Mouse (Mus musculus): ENCODE measurements around the gene Gemin7. TPM values are rescaled to one million over a fixed set of nuclear protein-coding genes. Genes with fewer than 3 reads are reported as not detected.

Gemin7 gene
- polyA plus RNA-seq, 1 experiment from 2014 or later: 127 TPM

GRCm38 (mm10) chr7:19543584-19543983, 33.8 kb downstream of the Gemin7 start:
- no peak overlapping the region for H3K27ac ChIP-seq (ENCODE audit: low read length)
- peaks cover 45% of the 10 kb centered on the region for H3K4me1 ChIP-seq (ENCODE audit: control insufficient read depth, insufficient read depth, low read length)
- 0 out of 2 replicates have a peak, but pooled peaks cover under 1% of the 10 kb centered on the region for H3K36me3 ChIP-seq (ENCODE audit: control insufficient read depth, insufficient read depth)
- no peak overlapping the region for H3K4me2 ChIP-seq (ENCODE audit: low read depth, low read length)
- no peaks in the 10 kb centered on the region for H3K9me3 ChIP-seq (replicated peaks; ENCODE audit: control insufficient read depth, low read length)
- ATAC-seq (replicated peaks; ENCODE audit: extremely low read depth, insufficient read depth, low FRiP score): no peak
- WGBS: 36% methylated on average over 6 of the region's 6 CpGs
- no peak overlapping the region for H3K9ac ChIP-seq (ENCODE audit: low read length)
- H3K27me3 ChIP-seq (ENCODE audit: control insufficient read depth, insufficient read depth, low read length): no peaks in the 10 kb centered on the region
- no peak overlapping the region for H3K4me3 ChIP-seq (ENCODE audit: low read length)

GRCm38 (mm10) chr7:19542155-19542691, 35.2 kb downstream of the Gemin7 start:
- Histone ChIP-seq H3K27me3 (ENCODE audit: control insufficient read depth, insufficient read depth, low read length) (no peaks in the 10 kb centered on the region), H3K4me3 (ENCODE audit: low read length) (no peak overlapping the region), H3K9me3 (replicated peaks; ENCODE audit: control insufficient read depth, low read length) (no peaks in the 10 kb centered on the region), H3K9ac (ENCODE audit: low read length) (peak overlapping the region; percentile 18; the same call in 1 of the 2 replicates), H3K36me3 (ENCODE audit: control insufficient read depth, insufficient read depth) (0 out of 2 replicates have a peak, but pooled peaks cover 3% of the 10 kb centered on the region), H3K4me1 (ENCODE audit: control insufficient read depth, insufficient read depth, low read length) (peaks cover 45% of the 10 kb centered on the region), H3K27ac (ENCODE audit: low read length) (peak overlapping the region; percentile 63), H3K4me2 (ENCODE audit: low read depth, low read length) (no peak overlapping the region)
- ATAC-seq (replicated peaks; ENCODE audit: extremely low read depth, insufficient read depth, low FRiP score): peak; percentile 78
- WGBS: 57% methylated on average over 8 of the region's 8 CpGs

GRCm38 (mm10) chr7:19541681-19542154, 35.7 kb downstream of the Gemin7 start:
- H3K27ac ChIP-seq (ENCODE audit: low read length): 0 out of 2 replicates have a peak overlapping the region, but pooled peaks have one; percentile 24
- peaks cover 49% of the 10 kb centered on the region for H3K4me1 ChIP-seq (ENCODE audit: control insufficient read depth, insufficient read depth, low read length)
- WGBS: 74% methylated on average over 7 of the region's 7 CpGs

GRCm38 (mm10) chr7:19540771-19541566, 36.4 kb downstream of the Gemin7 start:
- Histone ChIP-seq H3K27ac (ENCODE audit: low read length) (no peak overlapping the region), H3K4me1 (ENCODE audit: control insufficient read depth, insufficient read depth, low read length) (peaks cover 45% of the 10 kb centered on the region), H3K9ac (ENCODE audit: low read length) (no peak overlapping the region), H3K27me3 (ENCODE audit: control insufficient read depth, insufficient read depth, low read length) (no peaks in the 10 kb centered on the region), H3K9me3 (replicated peaks; ENCODE audit: control insufficient read depth, low read length) (no peaks in the 10 kb centered on the region), H3K36me3 (ENCODE audit: control insufficient read depth, insufficient read depth) (0 out of 2 replicates have a peak, but pooled peaks cover 3% of the 10 kb centered on the region), H3K4me3 (ENCODE audit: low read length) (no peak overlapping the region), H3K4me2 (ENCODE audit: low read depth, low read length) (no peak overlapping the region)
- ATAC-seq (replicated peaks; ENCODE audit: extremely low read depth, insufficient read depth, low FRiP score): no peak
- 77% methylated on average over 2 of the region's 2 CpGs for WGBS

More at GRCm38 (mm10) chr7:19541681-19542154, 35.7 kb downstream of the Gemin7 start:
- H3K9ac ChIP-seq (ENCODE audit: low read length): no peak overlapping the region
- no peaks in the 10 kb centered on the region for H3K27me3 ChIP-seq (ENCODE audit: control insufficient read depth, insufficient read depth, low read length)
- no peak overlapping the region for H3K4me2 ChIP-seq (ENCODE audit: low read depth, low read length)
- 0 out of 2 replicates have a peak, but pooled peaks cover 3% of the 10 kb centered on the region for H3K36me3 ChIP-seq (ENCODE audit: control insufficient read depth, insufficient read depth)
- H3K9me3 ChIP-seq (replicated peaks; ENCODE audit: control insufficient read depth, low read length): no peaks in the 10 kb centered on the region
- ATAC-seq (replicated peaks; ENCODE audit: extremely low read depth, insufficient read depth, low FRiP score): no peak
- no peak overlapping the region for H3K4me3 ChIP-seq (ENCODE audit: low read length)

GRCm38 (mm10) chr7:19534676-19535075, 42.7 kb downstream of the Gemin7 start:
- 91% methylated on average over 10 of the region's 10 CpGs for WGBS
- H3K36me3 ChIP-seq (ENCODE audit: control insufficient read depth, insufficient read depth): peaks cover 38% of the 10 kb centered on the region
- ATAC-seq (replicated peaks; ENCODE audit: extremely low read depth, insufficient read depth, low FRiP score): no peak
- H3K27ac ChIP-seq (ENCODE audit: low read length): no peak overlapping the region
- no peaks in the 10 kb centered on the region for H3K9me3 ChIP-seq (replicated peaks; ENCODE audit: control insufficient read depth, low read length)
- no peak overlapping the region for H3K9ac ChIP-seq (ENCODE audit: low read length)
- peaks cover 7% of the 10 kb centered on the region; the same call in 1 of the 2 replicates for H3K4me1 ChIP-seq (ENCODE audit: control insufficient read depth, insufficient read depth, low read length)
- H3K27me3 ChIP-seq (ENCODE audit: control insufficient read depth, insufficient read depth, low read length): no peaks in the 10 kb centered on the region
- no peak overlapping the region for H3K4me2 ChIP-seq (ENCODE audit: low read depth, low read length)
- no peak overlapping the region for H3K4me3 ChIP-seq (ENCODE audit: low read length)

- WGBS: 82% methylated on average over 14 of the region's 14 CpGs
These were observed 45.2 kb downstream of the Gemin7 start for GRCm38 (mm10) chr7:19532240-19532639.

GRCm38 (mm10) chr7:19531077-19531476, 46.3 kb downstream of the Gemin7 start:
- no peak overlapping the region for H3K9ac ChIP-seq (ENCODE audit: low read length)
- ATAC-seq (replicated peaks; ENCODE audit: extremely low read depth, insufficient read depth, low FRiP score): no peak
- H3K4me3 ChIP-seq (ENCODE audit: low read length): no peak overlapping the region
- no peak overlapping the region for H3K27ac ChIP-seq (ENCODE audit: low read length)
- no peak overlapping the region for H3K4me2 ChIP-seq (ENCODE audit: low read depth, low read length)
- H3K27me3 ChIP-seq (ENCODE audit: control insufficient read depth, insufficient read depth, low read length): no peaks in the 10 kb centered on the region
- no peaks in the 10 kb centered on the region for H3K9me3 ChIP-seq (replicated peaks; ENCODE audit: control insufficient read depth, low read length)
- H3K36me3 ChIP-seq (ENCODE audit: control insufficient read depth, insufficient read depth): peaks cover 41% of the 10 kb centered on the region
- H3K4me1 ChIP-seq (ENCODE audit: control insufficient read depth, insufficient read depth, low read length): no peaks in the 10 kb centered on the region
- 78% methylated on average over 10 of the region's 10 CpGs for WGBS

More at GRCm38 (mm10) chr7:19532240-19532639, 45.2 kb downstream of the Gemin7 start:
- Histone ChIP-seq H3K4me2 (ENCODE audit: low read depth, low read length) (no peak overlapping the region), H3K4me1 (ENCODE audit: control insufficient read depth, insufficient read depth, low read length) (peaks cover 7% of the 10 kb centered on the region; the same call in 1 of the 2 replicates), H3K27me3 (ENCODE audit: control insufficient read depth, insufficient read depth, low read length) (no peaks in the 10 kb centered on the region), H3K36me3 (ENCODE audit: control insufficient read depth, insufficient read depth) (peaks cover 41% of the 10 kb centered on the region), H3K9me3 (replicated peaks; ENCODE audit: control insufficient read depth, low read length) (no peaks in the 10 kb centered on the region), H3K27ac (ENCODE audit: low read length) (no peak overlapping the region), H3K4me3 (ENCODE audit: low read length) (no peak overlapping the region), H3K9ac (ENCODE audit: low read length) (no peak overlapping the region)
- ATAC-seq (replicated peaks; ENCODE audit: extremely low read depth, insufficient read depth, low FRiP score): peak; percentile 28; the same call in 1 of the 2 replicates

GRCm38 (mm10) chr7:19525105-19525481, 52.3 kb downstream of the Gemin7 start:
- ATAC-seq (replicated peaks; ENCODE audit: extremely low read depth, insufficient read depth, low FRiP score): no peak
- no peak overlapping the region for H3K4me2 ChIP-seq (ENCODE audit: low read depth, low read length)
- peaks cover 52% of the 10 kb centered on the region for H3K27me3 ChIP-seq (ENCODE audit: control insufficient read depth, insufficient read depth, low read length)
- H3K4me3 ChIP-seq (ENCODE audit: low read length): no peak overlapping the region
- H3K4me1 ChIP-seq (ENCODE audit: control insufficient read depth, insufficient read depth, low read length): peaks cover 19% of the 10 kb centered on the region
- 55% methylated on average over 2 of the region's 2 CpGs for WGBS
- peaks cover 9% of the 10 kb centered on the region; the same call in 1 of the 2 replicates for H3K36me3 ChIP-seq (ENCODE audit: control insufficient read depth, insufficient read depth)
- no peak overlapping the region for H3K9ac ChIP-seq (ENCODE audit: low read length)
- H3K27ac ChIP-seq (ENCODE audit: low read length): no peak overlapping the region
- no peaks in the 10 kb centered on the region for H3K9me3 ChIP-seq (replicated peaks; ENCODE audit: control insufficient read depth, low read length)

All from heart, embryonic 16.5 days (tissue).